Mouse (Mus musculus): ENCODE results near the gene Suox.
A peak's percentile ranks its signal among the peaks of the same experiment; 100 is the strongest.
"Not testable (repeated sequence)": the region's sequence is repeated elsewhere in the genome, so short reads cannot be mapped to it uniquely, and the experiment has no call there.

Gene Suox

DNA sequence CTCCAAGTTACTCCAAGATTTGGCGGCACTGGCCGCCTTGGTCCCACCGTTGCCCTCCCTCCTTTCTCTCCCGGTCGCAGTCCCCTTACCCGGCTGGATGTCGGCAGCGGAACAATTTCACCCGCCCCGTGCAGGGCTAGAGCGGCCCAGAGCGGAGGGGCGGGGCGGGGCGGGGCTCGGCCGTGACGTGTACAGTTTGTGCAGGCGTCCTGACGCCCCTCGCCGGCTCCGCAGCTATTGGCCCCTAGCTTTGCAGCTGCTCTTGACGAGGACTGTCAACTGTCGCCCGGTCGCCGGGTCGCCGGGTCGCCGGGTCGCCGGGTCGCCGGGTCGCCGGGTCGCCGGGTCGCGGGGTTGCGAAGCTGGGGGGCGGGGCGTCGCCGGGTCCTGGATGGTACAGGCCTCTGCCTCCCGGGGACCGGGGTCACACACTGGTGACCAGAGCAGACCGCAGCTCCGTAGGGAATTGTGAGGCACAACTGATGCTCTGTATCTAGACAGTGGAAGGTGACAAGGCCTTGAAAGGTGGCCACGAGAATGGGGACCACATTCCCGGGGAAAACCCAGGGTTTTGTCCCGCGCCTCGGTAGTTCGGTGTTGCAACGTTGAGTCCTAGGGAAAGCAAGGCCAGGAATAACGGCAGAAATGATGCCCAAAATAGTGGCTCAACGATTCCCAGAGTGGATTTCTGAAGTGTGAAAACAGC, at the start of gene Suox:
Gene Suox, minus strand, starts transcription at position 311 of the 706 bp plus-strand sequence.
- peak; percentile 67 for DNase-seq (ENCODE audit: low spot score)

DNA sequence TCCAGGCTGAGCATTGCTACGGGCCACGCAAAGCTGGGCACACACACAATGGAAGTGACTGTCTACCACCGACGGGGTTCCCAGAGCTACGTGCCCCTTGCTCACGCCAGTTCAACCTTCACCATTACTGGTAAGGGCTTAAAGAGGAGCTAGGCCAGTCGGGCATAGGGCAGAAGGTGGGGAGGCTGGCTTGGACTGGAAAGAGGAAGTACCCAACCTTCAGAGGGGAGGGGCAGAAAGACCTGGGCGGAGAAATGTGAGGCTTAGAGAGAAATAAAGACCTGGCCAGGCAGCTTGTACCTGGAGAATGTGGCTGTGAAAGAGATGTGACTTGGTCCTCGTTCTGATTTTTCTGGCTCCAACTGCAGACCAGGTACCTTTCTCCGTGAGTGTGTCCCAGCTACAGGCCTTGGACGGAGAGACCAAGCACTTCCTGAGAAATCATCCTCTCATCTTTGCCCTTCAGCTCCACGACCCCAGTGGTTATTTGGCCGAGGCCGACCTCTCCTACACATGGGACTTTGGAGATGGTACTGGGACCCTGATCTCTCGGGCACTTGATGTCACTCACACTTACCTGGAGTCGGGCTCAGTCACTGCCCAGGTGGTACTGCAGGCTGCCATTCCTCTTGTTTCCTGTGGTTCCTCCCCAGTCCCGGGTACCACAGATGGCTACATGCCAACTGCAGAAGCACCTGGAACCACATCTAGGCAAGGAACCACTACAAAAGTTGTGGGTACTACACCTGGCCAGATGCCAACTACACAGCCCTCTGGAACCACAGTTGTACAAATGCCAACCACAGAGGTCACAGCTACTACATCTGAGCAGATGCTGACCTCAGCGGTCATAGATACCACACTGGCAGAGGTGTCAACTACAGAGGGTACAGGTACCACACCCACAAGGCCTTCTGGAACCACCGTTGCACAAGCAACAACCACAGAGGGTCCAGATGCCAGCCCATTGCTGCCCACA, 42.0 kb upstream of the Suox start:
- DNase-seq (ENCODE audit: low spot score): no peak

DNA sequence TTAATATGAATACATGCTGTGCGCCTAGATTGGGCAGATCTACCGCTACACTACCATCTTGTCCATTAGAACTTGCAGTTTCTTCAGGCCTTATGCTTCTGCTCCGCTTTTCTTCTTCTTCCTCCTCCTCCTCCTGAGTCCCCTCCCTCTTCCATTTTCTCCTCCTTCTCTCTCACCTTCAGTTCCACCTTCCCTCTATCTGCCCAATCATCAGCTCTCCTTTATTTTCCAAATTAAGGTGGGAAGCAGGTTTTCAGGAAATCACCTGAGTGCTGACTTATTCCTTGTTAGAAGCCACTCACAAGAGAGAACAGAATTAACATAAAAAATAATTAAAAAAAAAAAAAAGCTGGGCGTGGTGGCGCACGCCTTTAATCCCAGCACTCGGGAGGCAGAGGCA, 37.4 kb upstream of the Suox start:
- not testable (repeated sequence) for DNase-seq (ENCODE audit: low spot score)

DNA sequence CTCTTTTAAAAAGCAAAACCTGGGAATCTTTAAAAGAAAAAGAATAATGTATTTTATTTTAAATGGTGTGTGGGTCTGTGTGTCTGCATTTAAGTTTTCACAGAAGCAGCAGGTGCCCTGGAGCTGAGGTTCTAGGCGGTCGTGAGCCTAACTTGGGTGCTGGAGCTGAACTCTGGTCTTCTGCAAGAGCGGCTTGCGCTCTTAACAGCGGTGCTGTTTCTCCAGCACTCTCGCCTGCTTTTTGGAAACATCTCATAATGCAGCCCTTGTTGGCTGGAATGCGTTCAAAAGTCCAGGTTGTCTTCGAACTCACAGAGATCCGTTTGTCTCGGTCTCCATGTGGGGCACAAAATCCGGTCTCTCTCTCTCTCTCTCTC, 31.4 kb upstream of the Suox start:
- DNase-seq (ENCODE audit: low spot score): no peak

DNA sequence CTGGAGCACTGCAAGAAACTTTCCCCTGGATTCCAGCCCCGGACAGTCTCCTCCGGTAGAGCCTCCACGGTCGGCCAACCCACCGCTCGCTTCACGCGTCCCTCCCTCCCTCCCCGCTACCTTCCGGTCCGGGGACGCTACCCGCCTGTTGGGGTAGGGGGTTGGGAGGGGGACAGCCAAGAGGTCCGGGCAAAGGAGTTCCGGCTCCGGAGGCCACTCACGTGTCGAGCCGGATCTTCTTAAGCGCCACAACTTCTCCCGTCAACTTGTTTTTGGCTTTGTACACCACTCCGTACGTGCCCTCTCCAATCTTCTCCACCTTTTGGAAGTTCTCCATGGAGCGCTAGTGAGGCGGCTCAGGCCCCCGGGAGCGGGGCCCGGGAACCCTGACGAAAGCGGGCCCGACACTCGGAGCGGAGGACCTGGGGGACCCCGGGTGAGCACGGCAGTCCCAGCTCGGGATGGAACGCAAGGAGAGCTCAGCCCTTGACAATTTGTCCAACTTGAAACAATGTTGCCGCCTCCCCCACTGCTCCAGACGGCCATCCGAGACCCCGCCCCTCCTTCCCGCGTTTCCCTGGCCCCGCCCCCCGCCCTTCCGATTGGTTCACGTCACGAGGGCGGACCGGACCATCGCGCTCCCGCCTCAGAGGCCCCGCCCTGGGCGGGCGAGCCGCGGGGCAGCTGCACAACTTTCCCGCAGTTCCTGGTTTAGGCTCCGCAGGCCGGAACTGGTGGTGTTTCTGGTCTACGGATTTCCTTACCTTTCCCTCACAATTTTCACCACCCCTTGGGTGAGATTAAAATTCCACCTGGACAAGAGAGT, 30.8 kb upstream of the Suox start, which contains the start of gene Cdk2:
Gene Cdk2, minus strand, starts transcription at position 541 of the 826 bp plus-strand sequence.
- DNase-seq (ENCODE audit: low spot score): peak; percentile 90

DNA sequence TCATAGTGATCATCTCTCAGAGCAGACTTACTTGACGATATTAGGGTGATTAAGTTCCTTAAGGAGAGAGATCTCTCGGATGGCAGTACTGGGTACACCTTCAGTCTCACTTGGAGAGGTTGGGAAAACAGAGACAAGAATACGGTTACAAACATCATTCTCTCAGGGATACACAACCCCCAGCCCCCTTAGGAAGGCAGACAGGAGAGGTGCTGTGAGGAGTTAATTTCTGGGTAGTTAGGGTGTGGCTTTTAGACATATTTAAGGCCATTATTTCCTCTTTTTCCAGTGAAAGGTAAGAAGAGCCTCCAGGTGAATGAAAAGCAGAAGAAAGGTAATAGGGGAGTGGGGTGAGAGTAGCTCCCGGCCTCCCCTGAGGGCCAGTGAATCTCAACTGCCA, 30.0 kb upstream of the Suox start, which contains the start of gene Pmel:
Gene Pmel, plus strand, starts transcription at position 301 of the 400 bp plus-strand sequence.
- DNase-seq (ENCODE audit: low spot score): no peak

DNA sequence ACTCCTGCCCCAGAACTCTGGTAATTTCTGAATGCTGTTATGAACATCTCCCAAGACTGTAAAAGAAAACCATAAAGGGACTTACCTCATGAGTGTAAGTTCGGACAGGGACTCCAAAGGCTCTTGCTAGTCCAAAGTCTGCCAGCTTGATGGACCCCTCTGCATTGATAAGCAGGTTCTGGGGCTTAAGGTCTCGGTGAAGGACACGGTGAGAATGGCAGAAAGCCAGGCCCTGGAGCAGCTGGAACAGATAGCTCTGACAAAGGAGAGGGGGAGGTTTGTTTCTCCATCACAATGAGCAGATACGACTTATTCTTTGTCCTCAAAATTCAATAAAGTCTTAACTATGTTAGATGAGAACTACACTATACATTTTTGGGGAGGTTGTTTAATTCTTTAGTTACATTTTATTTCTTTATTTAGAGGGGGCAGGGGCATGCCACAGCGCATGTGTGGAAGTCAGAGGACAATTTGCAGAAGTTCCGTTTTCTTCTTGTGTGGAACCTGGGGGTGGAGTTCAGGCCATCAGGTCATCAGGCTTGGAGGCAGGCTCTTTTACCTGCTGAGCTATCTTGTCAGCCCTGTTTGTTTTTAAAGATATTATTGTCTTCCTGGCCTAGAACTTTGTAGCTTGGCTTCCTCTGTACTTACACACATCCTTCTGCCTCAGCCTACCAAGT, 28.6 kb upstream of the Suox start:
- no peak for DNase-seq (ENCODE audit: low spot score)

DNA sequence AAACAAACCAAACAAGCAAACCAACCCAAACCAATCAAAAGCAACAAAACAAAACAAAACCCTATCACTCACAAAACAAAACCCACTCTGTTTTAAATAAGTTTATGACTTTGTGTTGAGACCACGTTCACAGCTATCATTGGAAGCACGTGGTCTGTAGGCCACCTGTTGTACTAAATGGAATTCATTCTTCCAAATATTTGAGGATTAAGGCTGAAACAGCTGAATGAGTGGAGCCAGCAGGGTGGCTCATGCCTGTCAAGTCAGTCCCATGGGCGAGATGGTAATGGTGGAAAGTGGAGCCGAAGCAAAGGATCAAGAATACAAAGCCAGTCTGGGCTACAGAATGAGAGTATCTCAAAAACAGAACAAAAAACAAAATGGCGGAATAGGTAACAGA, 26.8 kb upstream of the Suox start:
- no peak for DNase-seq (ENCODE audit: low spot score)

DNA sequence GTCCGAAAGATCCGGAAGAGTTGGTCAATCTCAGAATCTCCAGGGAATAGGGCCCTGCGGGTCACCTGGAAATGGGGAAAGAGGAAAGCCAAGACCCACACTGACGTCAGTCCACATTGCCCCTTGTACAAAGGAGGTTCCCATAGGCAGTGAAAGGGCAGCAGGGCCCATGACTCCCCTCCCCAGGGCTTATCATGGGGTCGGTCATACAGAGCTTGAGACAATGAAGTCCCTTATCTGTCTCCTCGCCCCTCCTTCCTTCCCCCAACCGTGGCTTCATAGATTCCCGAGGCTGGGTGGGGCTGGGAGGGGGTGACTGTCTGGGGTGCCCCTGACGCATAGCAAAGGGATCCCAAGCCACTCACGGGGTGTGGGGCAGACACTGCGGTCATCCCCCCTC, 25.7 kb upstream of the Suox start:
- DNase-seq (ENCODE audit: low spot score): no peak

DNA sequence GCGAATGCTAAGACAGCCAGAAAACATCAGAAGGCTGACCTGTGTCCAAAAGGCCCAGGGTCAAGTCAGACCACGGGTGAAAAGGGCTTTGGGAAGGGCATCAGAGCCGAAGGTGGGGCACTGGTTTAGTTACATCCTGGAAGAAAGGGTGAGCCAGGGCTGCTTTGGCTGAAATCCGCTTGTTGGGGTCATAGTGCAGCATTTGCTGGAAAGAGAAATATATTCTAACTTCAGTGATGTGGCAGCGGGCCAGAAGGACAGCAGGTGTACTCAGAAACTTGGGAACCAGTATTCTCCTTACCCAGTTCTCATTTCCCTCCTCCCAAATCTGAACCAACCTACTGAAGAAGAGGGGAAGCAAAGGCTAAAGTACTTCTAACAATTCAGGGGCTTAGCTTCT, 25.1 kb upstream of the Suox start:
- no peak for DNase-seq (ENCODE audit: low spot score)

DNA sequence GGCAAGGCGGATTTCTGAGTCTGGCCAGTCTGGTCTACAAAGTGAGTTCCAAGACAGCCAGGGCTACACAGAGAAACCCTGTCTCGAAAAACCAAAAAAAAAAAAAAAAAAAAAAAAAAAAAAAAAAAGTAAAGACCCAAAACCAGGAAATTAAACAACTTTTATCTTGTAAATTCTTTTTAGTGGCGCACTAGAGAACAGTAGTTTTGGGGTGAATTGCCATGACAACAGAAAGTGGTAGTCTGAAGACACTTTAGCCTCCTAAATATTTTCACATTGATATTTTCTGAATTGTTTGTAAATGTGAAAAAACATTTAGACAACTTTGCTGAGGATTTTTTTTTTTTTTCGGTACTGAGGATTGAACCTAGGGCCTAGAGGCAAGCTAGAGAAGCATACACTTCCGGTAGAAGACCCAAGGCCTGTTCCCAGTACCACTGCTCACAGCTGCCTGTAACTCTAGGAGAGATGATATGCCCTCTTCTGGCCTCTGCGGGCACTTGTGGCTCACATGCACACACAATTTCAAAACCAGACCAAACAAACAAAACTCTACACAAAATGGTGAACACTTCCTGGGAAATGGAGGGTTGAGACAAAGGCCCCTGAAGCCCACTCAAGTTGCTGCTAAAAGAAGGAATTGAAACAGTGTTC, 23.3 kb upstream of the Suox start:
- DNase-seq (ENCODE audit: low spot score): peak; percentile 20

DNA sequence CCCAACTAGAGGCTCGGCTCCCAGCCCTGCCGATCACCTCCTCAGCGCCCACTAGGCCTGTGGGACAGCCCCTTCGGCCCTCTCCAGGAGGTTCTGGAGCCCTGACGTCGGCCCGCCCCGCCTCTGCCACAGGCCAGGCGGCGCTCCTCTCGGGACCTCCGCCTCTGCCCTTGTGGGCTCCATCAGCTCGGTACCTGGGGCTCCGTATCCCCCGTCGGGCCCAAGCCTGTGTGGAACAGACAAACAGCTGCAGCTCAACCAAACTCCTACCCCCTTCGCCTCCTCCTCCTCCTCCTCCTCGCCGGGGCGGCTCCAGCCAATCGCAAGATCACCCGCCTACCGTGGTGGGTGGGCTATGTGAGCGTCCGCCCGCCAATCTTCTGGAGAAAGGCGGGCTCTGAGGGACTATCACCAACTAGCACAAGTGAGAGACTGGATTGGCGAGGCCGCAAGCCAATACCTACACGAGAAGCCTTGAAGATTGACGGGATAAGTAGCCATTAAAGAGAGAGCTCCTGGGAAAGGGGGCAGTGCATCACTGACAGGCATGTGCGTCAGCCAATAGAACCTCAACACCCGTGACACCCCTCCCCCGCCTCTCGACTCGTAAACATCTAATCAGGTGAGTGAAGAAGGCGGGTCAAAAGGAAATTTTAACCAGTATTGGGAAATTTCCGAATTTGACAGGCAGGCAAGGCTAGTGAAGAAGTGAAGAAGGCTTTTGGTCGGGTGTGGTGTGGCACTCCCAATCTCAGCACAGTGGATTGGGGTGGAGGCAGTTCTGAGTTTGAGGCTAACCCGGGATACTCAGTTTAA, 22.3 kb upstream of the Suox start, which contains the start of gene Rab5b:
Gene Rab5b, minus strand, starts transcription at position 273 of the 816 bp plus-strand sequence.
- peak; percentile 99 for DNase-seq (ENCODE audit: low spot score)

DNA sequence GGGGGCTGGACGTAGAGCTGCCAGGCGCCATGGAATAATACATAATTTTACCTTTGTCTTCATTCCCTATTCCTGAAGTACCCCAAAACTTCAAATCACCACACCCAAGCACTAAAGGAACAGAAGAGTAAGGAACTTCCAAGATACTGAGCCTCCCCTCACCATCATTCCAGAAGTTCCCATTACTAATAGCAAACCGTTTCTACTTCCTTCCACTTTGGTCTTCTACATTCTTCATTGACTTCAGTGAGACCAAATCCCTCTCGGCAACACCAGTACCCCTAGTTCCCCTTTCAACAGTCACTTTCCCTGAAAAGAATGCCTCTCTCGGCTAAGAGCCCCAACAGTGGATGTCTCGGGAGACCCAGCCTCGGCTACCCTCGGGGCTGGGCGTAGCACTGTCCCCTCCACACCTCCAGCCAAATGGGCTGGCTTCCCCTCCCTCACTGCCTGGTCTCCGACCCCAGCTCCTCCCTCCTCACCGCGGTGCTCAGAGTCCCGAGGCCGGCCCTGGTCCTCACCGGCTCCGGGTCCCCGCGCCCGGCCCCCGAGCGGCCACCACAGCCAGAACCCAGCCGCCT, 21.6 kb upstream of the Suox start:
- DNase-seq (ENCODE audit: low spot score): no peak

DNA sequence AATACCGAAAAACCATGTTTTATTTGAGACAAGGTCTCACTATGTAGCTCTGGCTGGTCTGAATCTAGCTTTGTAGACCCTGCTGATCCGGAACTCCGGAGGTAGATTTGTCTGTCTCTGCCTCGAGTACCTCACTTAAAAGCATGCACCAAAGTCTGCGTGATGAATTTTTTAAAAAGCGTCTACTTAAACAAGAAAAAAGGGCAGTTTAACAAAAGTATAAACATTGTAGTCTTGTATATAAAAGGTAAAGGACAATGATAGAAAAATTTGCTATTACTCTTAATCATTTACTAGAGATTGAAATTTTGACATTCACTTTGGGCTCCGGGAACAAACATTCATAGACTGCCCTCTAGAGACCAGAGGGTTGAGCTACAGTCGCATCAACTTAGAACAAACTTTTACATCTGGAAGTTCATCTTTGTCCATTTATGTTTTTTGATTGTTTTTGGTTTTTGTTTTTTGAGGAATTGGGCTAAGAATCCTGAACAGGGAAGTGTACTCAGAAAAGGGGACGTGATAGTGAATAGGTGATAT, 666 bp upstream of the Suox start:
- DNase-seq (ENCODE audit: low spot score): peak; percentile 64

DNA sequence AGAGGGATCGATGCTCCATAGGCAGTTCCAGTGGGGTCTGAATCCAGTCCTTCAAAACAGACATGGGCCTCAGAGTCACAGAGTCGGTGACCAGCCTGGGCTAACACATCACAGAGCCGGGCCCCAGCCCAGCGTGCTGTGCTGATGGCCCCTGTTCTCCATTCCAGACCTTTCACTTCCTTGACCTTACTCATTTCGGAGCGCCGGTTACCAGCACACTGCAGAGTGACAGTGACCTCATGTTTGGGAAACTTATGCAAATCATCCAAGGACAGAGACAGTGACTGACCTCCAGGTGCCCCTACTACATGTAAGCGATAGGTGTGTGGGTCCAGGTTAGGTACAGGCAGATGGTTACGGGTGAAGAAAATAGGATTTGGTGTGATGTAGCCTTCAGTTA, 2.7 kb downstream of the Suox start:
- DNase-seq (ENCODE audit: low spot score): no peak

DNA sequence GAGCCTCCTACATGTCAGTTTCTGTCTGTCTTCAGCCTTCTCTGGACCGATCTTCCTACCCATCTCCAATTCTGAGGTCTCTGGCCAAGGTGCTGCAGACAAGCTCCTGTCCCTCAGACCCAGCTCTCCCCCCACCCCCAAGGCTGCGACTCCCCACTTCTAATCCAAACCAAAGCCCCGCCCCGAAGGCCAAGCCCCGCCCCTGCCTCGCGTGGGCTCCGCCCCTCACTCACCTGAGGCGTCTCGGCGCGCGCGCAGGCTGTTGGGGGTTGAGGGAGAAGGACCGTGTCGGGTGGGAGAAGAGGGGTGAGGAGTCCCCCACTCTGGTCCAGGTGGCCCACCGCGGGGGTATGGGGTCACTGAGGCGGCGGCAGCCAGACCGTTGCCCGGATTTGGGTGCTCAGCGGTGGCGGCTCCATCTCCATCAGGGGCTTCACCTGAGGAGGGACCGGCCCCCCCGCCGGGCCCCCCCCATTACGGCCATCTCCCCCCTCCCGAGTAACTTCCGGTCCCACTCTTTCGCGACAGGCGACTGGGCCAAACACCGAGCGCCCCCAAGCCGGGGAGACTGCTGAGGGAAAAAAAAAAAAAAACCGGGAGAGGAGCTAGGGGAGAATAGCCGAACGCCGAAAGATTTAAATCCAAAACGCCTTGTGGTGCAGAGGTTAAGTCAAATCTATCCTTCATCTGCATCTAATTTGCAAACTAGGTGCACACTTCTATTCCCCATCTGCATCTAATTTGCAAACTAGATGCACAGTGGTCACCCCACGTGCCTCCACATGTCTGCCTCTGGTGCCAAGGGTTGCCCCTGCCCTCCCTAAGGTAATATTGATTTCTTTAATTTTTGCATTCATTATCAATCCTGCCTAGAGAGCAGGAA, 4.8 kb downstream of the Suox start:
- DNase-seq (ENCODE audit: low spot score): no peak

DNA sequence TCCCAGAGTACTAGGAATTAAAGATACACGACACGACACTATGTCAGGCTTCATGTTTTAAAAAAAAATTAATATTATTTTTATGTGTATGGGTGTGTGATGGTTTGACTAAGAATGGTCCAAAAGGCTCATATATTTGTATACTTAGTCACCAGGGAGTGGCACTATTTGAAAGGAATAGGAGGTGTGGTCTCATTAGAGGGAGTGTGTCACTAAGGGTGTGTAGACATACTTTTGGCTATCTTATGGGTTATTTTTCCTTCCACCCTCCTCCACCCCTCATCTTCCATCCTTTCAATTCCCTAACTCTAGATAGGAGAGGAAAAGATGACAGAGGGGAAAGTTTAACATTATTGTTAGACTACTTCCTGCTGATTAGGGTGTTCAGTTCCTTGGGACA, 8.1 kb downstream of the Suox start:
- DNase-seq (ENCODE audit: low spot score): no peak

DNA sequence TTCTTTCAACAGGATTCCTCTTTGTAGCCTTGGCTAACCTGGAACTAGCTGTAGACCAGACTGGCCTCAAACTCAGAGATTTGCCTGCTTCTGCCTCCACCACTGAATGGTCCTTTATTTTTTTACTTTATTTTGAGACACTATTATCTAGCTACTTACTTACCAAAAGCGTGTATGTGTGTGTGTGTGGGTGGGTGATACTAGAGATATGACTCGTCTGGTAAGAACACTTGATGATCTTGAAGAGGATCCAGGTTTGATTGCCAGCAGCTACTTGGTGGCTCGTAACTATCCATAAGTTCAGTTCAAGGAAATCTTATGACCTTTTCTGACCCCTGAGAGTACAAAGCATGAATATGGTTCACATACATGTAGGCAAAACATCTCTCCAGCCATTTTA, 8.6 kb downstream of the Suox start:
- no peak for DNase-seq (ENCODE audit: low spot score)

Data from adipocyte (in vitro differentiated cells).